Mouse (Mus musculus): ENCODE results near the gene Serp2. TPM values are rescaled to one million over a fixed set of nuclear protein-coding genes. Genes with fewer than 3 reads are reported as not detected.

The Serp2 gene
- polyA plus RNA-seq, 2 experiments, result 14.3 to 14.7 TPM

DNA sequence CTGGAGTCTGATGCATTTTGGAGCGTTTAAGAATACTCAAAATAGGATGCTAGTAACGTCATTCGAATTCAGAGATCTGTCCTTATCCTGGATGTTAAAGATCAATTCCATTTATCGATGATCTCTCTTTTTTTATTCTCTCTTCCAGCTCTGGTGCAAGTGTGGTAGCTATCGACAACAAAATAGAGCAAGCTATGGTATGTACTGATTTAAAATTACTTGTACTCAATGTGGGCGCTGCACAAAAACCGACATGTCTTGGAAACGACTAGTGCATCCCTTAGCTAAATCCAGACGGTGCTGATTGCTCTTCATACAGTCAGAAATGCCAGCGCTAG, 51.6 kb downstream of the Serp2 start:
- Histone ChIP-seq H3K4me3 (replicated peaks; ENCODE audit: low read length) (peak overlapping the region; percentile 70), H3K27ac (replicated peaks; ENCODE audit: low read depth, low read length) (peak overlapping the region; percentile 99), H3K9ac (ENCODE audit: low read depth, low read length, severe bottlenecking) (peak overlapping the region; percentile 97), H3K27me3 (ENCODE audit: control insufficient read depth, insufficient read depth, low read length) (no peaks in the 10 kb centered on the region), H3K4me1 (ENCODE audit: control insufficient read depth, insufficient read depth, low read length) (peaks cover 19% of the 10 kb centered on the region), H3K36me3 (ENCODE audit: control insufficient read depth, insufficient read depth, low read length) (peaks cover 16% of the 10 kb centered on the region), H3K9me3 (ENCODE audit: control insufficient read depth, low read length) (no peaks in the 10 kb centered on the region), H3K4me2 (replicated peaks; ENCODE audit: low read depth, low read length, severe bottlenecking) (peak overlapping the region; percentile 88)
- WGBS, result 2% methylated on average over 10 of the region's 10 CpGs
- no peak for ATAC-seq (ENCODE audit: low FRiP score, low read depth)
- no peak for TF ChIP-seq POLR2A (IDR thresholded peaks at IDR 0.05; ENCODE audit: borderline replicate concordance, extremely low read depth, insufficient read depth, insufficient read length)
- DNase-seq (ENCODE audit: low spot score), result no peak

DNA sequence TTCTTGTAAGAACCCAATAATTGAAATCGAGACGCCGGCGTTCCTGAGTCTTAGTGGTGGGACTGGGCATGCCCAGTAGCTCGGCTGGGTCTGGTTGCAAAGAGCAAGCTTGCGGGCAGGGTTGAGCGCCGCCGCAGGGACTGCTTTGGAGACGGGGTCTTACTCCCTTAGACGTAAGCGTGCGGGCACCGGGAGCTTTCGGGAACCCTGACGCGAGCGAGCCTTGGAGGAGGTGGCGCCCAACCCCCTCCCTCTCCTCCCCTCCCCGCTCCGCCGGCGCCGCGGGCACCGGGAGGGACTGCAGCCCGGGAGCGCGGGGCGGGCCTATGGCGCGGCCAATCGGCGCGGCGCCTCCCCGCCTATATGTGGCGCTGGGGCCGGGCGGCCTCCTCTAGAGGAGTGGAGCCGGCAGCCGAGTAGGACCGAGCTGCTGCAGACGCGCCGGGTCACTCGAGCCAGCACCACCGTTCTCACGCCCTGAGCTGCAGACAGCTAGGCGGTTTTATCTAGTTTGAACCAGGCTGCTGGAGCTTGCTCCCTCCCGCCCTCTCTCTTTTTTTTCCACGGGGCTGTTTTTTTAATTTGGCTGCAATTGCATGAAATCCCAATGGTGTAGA, 52.5 kb downstream of the Serp2 start:
- WGBS, result under 1% methylated on average over 37 of the region's 52 CpGs
- Histone ChIP-seq H3K27ac (replicated peaks; ENCODE audit: low read depth, low read length) (peak overlapping the region; percentile 99), H3K36me3 (ENCODE audit: control insufficient read depth, insufficient read depth, low read length) (peaks cover 16% of the 10 kb centered on the region), H3K4me2 (replicated peaks; ENCODE audit: low read depth, low read length, severe bottlenecking) (peak overlapping the region; percentile 88), H3K4me1 (ENCODE audit: control insufficient read depth, insufficient read depth, low read length) (peaks cover 21% of the 10 kb centered on the region), H3K9me3 (ENCODE audit: control insufficient read depth, low read length) (no peaks in the 10 kb centered on the region), H3K9ac (ENCODE audit: low read depth, low read length, severe bottlenecking) (peak overlapping the region; percentile 97), H3K27me3 (ENCODE audit: control insufficient read depth, insufficient read depth, low read length) (no peaks in the 10 kb centered on the region), H3K4me3 (replicated peaks; ENCODE audit: low read length) (peak overlapping the region; percentile 70)
- ATAC-seq (ENCODE audit: low FRiP score, low read depth) (peak; percentile 93), DNase-seq (ENCODE audit: low spot score) (peak; percentile 94)
- TF ChIP-seq POLR2A (IDR thresholded peaks at IDR 0.05; ENCODE audit: borderline replicate concordance, extremely low read depth, insufficient read depth, insufficient read length), result peak; percentile 100

DNA sequence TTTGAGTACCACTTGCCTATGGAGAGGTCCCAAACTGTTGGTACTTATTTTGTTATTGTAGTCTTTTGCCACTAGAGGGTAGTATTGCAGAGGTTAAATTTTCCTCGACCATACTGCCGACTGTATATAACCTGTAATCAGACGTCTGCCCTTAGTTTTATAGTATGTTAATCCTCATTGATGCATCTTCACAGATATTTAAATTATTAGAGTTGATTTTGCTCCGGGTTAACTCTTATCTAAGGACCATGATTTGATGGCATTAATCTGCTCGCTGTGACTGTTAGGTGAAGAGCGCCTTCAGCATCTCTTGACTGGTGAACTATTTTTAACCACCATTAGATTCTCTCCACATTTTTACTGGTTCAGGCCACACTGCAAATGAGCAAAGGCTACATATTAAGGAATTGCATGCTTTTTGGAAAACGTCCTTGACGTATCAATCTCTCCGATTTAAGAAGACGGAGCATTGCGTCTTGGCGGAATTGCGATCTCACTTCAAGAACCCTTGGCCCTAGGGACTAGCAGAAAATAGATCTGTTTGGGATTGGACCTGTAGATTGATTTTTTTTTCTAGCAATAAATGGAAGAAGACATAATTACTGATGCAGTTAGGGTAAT, 53.3 kb downstream of the Serp2 start:
- no peak for TF ChIP-seq POLR2A (IDR thresholded peaks at IDR 0.05; ENCODE audit: borderline replicate concordance, extremely low read depth, insufficient read depth, insufficient read length)
- Histone ChIP-seq H3K4me3 (replicated peaks; ENCODE audit: low read length) (peak overlapping the region; percentile 70), H3K4me2 (replicated peaks; ENCODE audit: low read depth, low read length, severe bottlenecking) (peak overlapping the region; percentile 88), H3K36me3 (ENCODE audit: control insufficient read depth, insufficient read depth, low read length) (peaks cover 16% of the 10 kb centered on the region), H3K27ac (replicated peaks; ENCODE audit: low read depth, low read length) (peak overlapping the region; percentile 99), H3K4me1 (ENCODE audit: control insufficient read depth, insufficient read depth, low read length) (peaks cover 22% of the 10 kb centered on the region), H3K9me3 (ENCODE audit: control insufficient read depth, low read length) (no peaks in the 10 kb centered on the region), H3K27me3 (ENCODE audit: control insufficient read depth, insufficient read depth, low read length) (no peaks in the 10 kb centered on the region), H3K9ac (ENCODE audit: low read depth, low read length, severe bottlenecking) (no peak overlapping the region; the same call in 1 of the 2 replicates)
- WGBS, result 8% methylated on average over 13 of the region's 13 CpGs
- DNase-seq (ENCODE audit: low spot score) (peak; percentile 73), ATAC-seq (ENCODE audit: low FRiP score, low read depth) (no peak)

DNA sequence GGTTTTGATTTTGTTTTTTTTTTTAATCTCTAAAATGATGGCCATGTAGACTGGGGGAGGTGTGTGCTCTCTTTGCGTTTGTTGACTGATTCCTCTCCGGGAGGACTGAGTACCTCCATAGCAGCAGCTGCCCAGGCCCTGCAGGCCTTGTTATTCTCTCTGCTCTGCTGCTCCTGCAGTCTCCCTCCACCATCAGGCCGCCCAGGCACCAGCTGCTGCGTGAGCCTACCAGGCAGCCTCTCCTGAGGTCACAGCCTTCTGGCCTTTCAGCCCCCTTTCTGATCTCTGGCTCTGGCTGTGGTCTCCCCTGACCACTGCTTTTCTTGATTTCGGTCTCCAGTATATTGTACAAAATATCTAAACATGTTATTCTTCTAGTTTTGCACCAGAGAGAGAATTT, 56.7 kb downstream of the Serp2 start:
- no peak for DNase-seq (ENCODE audit: low spot score)
- H3K4me2 ChIP-seq (replicated peaks; ENCODE audit: low read depth, low read length, severe bottlenecking), result no peak overlapping the region

DNA sequence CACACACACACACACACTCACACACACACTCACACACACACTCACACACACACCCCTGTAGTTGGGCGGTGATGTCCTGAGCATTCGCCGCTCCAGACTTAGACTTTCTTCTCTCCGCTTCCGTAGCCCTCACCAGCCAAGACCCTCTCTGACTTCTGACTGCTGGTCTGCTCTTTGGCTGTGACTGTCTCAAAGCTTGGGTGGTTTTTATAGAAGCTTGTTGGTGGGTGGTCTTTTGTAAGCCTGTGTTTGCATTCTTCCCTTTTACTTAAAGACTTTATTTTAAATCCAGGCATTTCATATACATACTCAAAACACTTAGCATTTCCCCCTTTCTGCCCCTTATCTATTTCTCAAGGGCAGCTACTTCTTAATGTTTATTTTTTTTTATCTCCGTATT, 57.2 kb downstream of the Serp2 start:
- Histone ChIP-seq H3K4me3 (replicated peaks; ENCODE audit: low read length) (no peak overlapping the region), H3K36me3 (ENCODE audit: control insufficient read depth, insufficient read depth, low read length) (no peaks in the 10 kb centered on the region), H3K9ac (ENCODE audit: low read depth, low read length, severe bottlenecking) (no peak overlapping the region), H3K27me3 (ENCODE audit: control insufficient read depth, insufficient read depth, low read length) (no peaks in the 10 kb centered on the region), H3K4me1 (ENCODE audit: control insufficient read depth, insufficient read depth, low read length) (peaks cover 12% of the 10 kb centered on the region), H3K9me3 (ENCODE audit: control insufficient read depth, low read length) (no peaks in the 10 kb centered on the region), H3K27ac (replicated peaks; ENCODE audit: low read depth, low read length) (no peak overlapping the region), H3K4me2 (replicated peaks; ENCODE audit: low read depth, low read length, severe bottlenecking) (no peak overlapping the region)
- no peak for DNase-seq (ENCODE audit: low spot score)
- ATAC-seq (ENCODE audit: low FRiP score, low read depth), result no peak
- 77% methylated on average over 6 of the region's 6 CpGs for WGBS
- TF ChIP-seq POLR2A (IDR thresholded peaks at IDR 0.05; ENCODE audit: borderline replicate concordance, extremely low read depth, insufficient read depth, insufficient read length), result no peak

More for the DNA sequence above, 56.7 kb downstream of the Serp2 start:
- peaks cover 12% of the 10 kb centered on the region for H3K4me1 ChIP-seq (ENCODE audit: control insufficient read depth, insufficient read depth, low read length)
- ATAC-seq (ENCODE audit: low FRiP score, low read depth), result no peak
- WGBS, result 37% methylated on average over 5 of the region's 5 CpGs
- H3K27ac ChIP-seq (replicated peaks; ENCODE audit: low read depth, low read length), result no peak overlapping the region
- H3K27me3 ChIP-seq (ENCODE audit: control insufficient read depth, insufficient read depth, low read length), result no peaks in the 10 kb centered on the region
- no peaks in the 10 kb centered on the region for H3K9me3 ChIP-seq (ENCODE audit: control insufficient read depth, low read length)
- no peak overlapping the region for H3K9ac ChIP-seq (ENCODE audit: low read depth, low read length, severe bottlenecking)
- H3K4me3 ChIP-seq (replicated peaks; ENCODE audit: low read length), result no peak overlapping the region
- no peak for TF ChIP-seq POLR2A (IDR thresholded peaks at IDR 0.05; ENCODE audit: borderline replicate concordance, extremely low read depth, insufficient read depth, insufficient read length)
- H3K36me3 ChIP-seq (ENCODE audit: control insufficient read depth, insufficient read depth, low read length), result no peaks in the 10 kb centered on the region
